Mouse (Mus musculus): ENCODE results near the gene Tas1r3.

GRCm38 (mm10) chr4:155856071-155856470 is 7.1 kb downstream of the Tas1r3 start:
- TF ChIP-seq CTCF (IDR thresholded peaks at IDR 0.05) (no peak), EP300 (IDR thresholded peaks at IDR 0.05) (no peak)

Data from lung, postnatal 0 days (tissue).